Mouse (Mus musculus): Measurements from ENCODE around the gene Dolpp1. TPM values are rescaled to one million over a fixed set of nuclear protein-coding genes. Genes with fewer than 3 reads are reported as not detected.

Gene Dolpp1
- polyA plus RNA-seq, 1 experiment: not detected

GRCm38 (mm10) chr2:30440211-30440700, 48.2 kb downstream of the Dolpp1 start:
- no peak for TF ChIP-seq POLR2A (IDR thresholded peaks at IDR 0.05; ENCODE audit: insufficient read depth, low read depth, low read length)
- TF ChIP-seq CTCF (IDR thresholded peaks at IDR 0.05; ENCODE audit: insufficient read depth, low read depth, low read length): no peak
- Histone ChIP-seq H3K4me3 (ENCODE audit: insufficient read depth, low read depth, low read length) (no peak overlapping the region), H3K27ac (ENCODE audit: insufficient read depth, low read depth, low read length) (peak overlapping the region; percentile 100), H3K4me1 (ENCODE audit: control insufficient read depth, insufficient read depth, low read length) (peaks cover 44% of the 10 kb centered on the region)
- WGBS: 17% methylated on average over 3 of the region's 3 CpGs

- WGBS: 13% methylated on average over 12 of the region's 12 CpGs
- Histone ChIP-seq H3K4me3 (ENCODE audit: insufficient read depth, low read depth, low read length) (no peak overlapping the region; the same call in 1 of the 2 replicates), H3K4me1 (ENCODE audit: control insufficient read depth, insufficient read depth, low read length) (peaks cover 50% of the 10 kb centered on the region), H3K27ac (ENCODE audit: insufficient read depth, low read depth, low read length) (peak overlapping the region; percentile 100)
- TF ChIP-seq CTCF (IDR thresholded peaks at IDR 0.05; ENCODE audit: insufficient read depth, low read depth, low read length): 0 out of 2 replicates have a peak, but pooled peaks have one; percentile 10
- TF ChIP-seq POLR2A (IDR thresholded peaks at IDR 0.05; ENCODE audit: insufficient read depth, low read depth, low read length): no peak
These were observed 48.9 kb downstream of the Dolpp1 start for GRCm38 (mm10) chr2:30440701-30441517.

GRCm38 (mm10) chr2:30441518-30442497, 49.8 kb downstream of the Dolpp1 start:
- H3K4me1 ChIP-seq (ENCODE audit: control insufficient read depth, insufficient read depth, low read length): peaks cover 56% of the 10 kb centered on the region
- H3K27ac ChIP-seq (ENCODE audit: insufficient read depth, low read depth, low read length): peak overlapping the region; percentile 100
- no peak for TF ChIP-seq CTCF (IDR thresholded peaks at IDR 0.05; ENCODE audit: insufficient read depth, low read depth, low read length)
- 0 out of 2 replicates have a peak, but pooled peaks have one; percentile 13 for TF ChIP-seq POLR2A (IDR thresholded peaks at IDR 0.05; ENCODE audit: insufficient read depth, low read depth, low read length)
- 2% methylated on average over 15 of the region's 15 CpGs for WGBS
- H3K4me3 ChIP-seq (ENCODE audit: insufficient read depth, low read depth, low read length): peak overlapping the region; percentile 22

- no peak for TF ChIP-seq POLR2A (IDR thresholded peaks at IDR 0.05; ENCODE audit: insufficient read depth, low read depth, low read length)
- no peak for TF ChIP-seq CTCF (IDR thresholded peaks at IDR 0.05; ENCODE audit: insufficient read depth, low read depth, low read length)
- Histone ChIP-seq H3K4me3 (ENCODE audit: insufficient read depth, low read depth, low read length) (no peak overlapping the region), H3K27ac (ENCODE audit: insufficient read depth, low read depth, low read length) (peak overlapping the region; percentile 100), H3K4me1 (ENCODE audit: control insufficient read depth, insufficient read depth, low read length) (peaks cover 61% of the 10 kb centered on the region)
- 33% methylated on average over 5 of the region's 5 CpGs for WGBS
These were observed 50.4 kb downstream of the Dolpp1 start for GRCm38 (mm10) chr2:30442498-30442890.

- H3K4me3 ChIP-seq (ENCODE audit: insufficient read depth, low read depth, low read length): no peak overlapping the region
- 60% methylated on average over 4 of the region's 4 CpGs for WGBS
- no peak for TF ChIP-seq CTCF (IDR thresholded peaks at IDR 0.05; ENCODE audit: insufficient read depth, low read depth, low read length)
- no peak for TF ChIP-seq POLR2A (IDR thresholded peaks at IDR 0.05; ENCODE audit: insufficient read depth, low read depth, low read length)
- H3K27ac ChIP-seq (ENCODE audit: insufficient read depth, low read depth, low read length): peak overlapping the region; percentile 100
- H3K4me1 ChIP-seq (ENCODE audit: control insufficient read depth, insufficient read depth, low read length): peaks cover 61% of the 10 kb centered on the region
These were observed 51.2 kb downstream of the Dolpp1 start for GRCm38 (mm10) chr2:30443281-30443680.

DNA sequence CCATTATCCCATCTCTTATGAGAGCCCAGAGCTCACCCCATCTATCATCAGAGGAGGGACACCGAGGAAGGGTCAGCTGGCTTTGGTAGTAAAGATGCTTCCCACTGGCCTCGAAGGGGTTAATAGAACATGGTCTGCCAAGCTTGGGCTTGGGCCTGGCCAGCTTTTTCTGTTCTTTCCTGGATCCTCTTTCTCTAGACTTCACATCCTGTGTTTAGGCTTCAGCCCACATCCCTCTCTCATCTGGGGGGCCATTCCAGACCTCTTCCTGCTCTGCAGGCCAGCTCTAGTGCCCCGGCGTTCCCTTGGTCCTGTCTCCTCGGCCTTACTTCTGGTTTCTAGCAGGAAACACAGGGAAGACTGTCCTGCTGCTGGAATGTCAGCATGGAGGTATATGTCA, 52.0 kb downstream of the Dolpp1 start:
- no peak overlapping the region for H3K4me3 ChIP-seq (ENCODE audit: insufficient read depth, low read depth, low read length)
- no peak overlapping the region for H3K27ac ChIP-seq (ENCODE audit: insufficient read depth, low read depth, low read length)
- WGBS: 72% methylated on average over 5 of the region's 5 CpGs
- H3K4me1 ChIP-seq (ENCODE audit: control insufficient read depth, insufficient read depth, low read length): peaks cover 61% of the 10 kb centered on the region
- TF ChIP-seq CTCF (IDR thresholded peaks at IDR 0.05; ENCODE audit: insufficient read depth, low read depth, low read length): no peak
- TF ChIP-seq POLR2A (IDR thresholded peaks at IDR 0.05; ENCODE audit: insufficient read depth, low read depth, low read length): no peak

GRCm38 (mm10) chr2:30444450-30444849, 52.4 kb downstream of the Dolpp1 start:
- Histone ChIP-seq H3K27ac (ENCODE audit: insufficient read depth, low read depth, low read length) (no peak overlapping the region), H3K4me3 (ENCODE audit: insufficient read depth, low read depth, low read length) (no peak overlapping the region), H3K4me1 (ENCODE audit: control insufficient read depth, insufficient read depth, low read length) (peaks cover 61% of the 10 kb centered on the region)
- no peak for TF ChIP-seq POLR2A (IDR thresholded peaks at IDR 0.05; ENCODE audit: insufficient read depth, low read depth, low read length)
- no peak for TF ChIP-seq CTCF (IDR thresholded peaks at IDR 0.05; ENCODE audit: insufficient read depth, low read depth, low read length)

- WGBS: 77% methylated on average over 2 of the region's 2 CpGs
- H3K4me3 ChIP-seq (ENCODE audit: insufficient read depth, low read depth, low read length): no peak overlapping the region
- H3K4me1 ChIP-seq (ENCODE audit: control insufficient read depth, insufficient read depth, low read length): peaks cover 55% of the 10 kb centered on the region
- TF ChIP-seq CTCF (IDR thresholded peaks at IDR 0.05; ENCODE audit: insufficient read depth, low read depth, low read length): no peak
- no peak for TF ChIP-seq POLR2A (IDR thresholded peaks at IDR 0.05; ENCODE audit: insufficient read depth, low read depth, low read length)
- H3K27ac ChIP-seq (ENCODE audit: insufficient read depth, low read depth, low read length): no peak overlapping the region
These were observed 53.3 kb downstream of the Dolpp1 start for GRCm38 (mm10) chr2:30445312-30445711.

Measured in olfactory bulb, adult 2 months (tissue).